Mouse (Mus musculus) c-Kit-positive CD71-positive TER-119-negative erythroid progenitor cells, embryonic 14.5 days (primary cell): ENCODE results near the gene Cct8.

Experiments used
- DNase-seq: peaks from one replicate; pipeline ENCODE4 v3.0.0-alpha.2; 2013; ENCODE audit warnings: low read depth

The Cct8 gene

GRCm38 (mm10) chr16:87445110-87445509 lies 50.6 kb downstream of the Cct8 start:
- no peak for DNase-seq

- no peak for DNase-seq
These were observed 51.6 kb downstream of the Cct8 start for GRCm38 (mm10) chr16:87444071-87444470.

GRCm38 (mm10) chr16:87443245-87443644 lies 52.4 kb downstream of the Cct8 start:
- DNase-seq = no peak

GRCm38 (mm10) chr16:87442291-87442690 lies 53.4 kb downstream of the Cct8 start:
- DNase-seq = no peak

GRCm38 (mm10) chr16:87441089-87441488 lies 54.6 kb downstream of the Cct8 start:
- DNase-seq = no peak

GRCm38 (mm10) chr16:87440184-87440686 lies 55.4 kb downstream of the Cct8 start, which contains the start of gene Rwdd2b:
Gene Rwdd2b, minus strand, starts transcription at chr16:87440573.
- DNase-seq = peak; percentile 94

GRCm38 (mm10) chr16:87438697-87439096 lies 57.0 kb downstream of the Cct8 start:
- DNase-seq = no peak

- no peak for DNase-seq
These were observed 58.6 kb downstream of the Cct8 start for GRCm38 (mm10) chr16:87437096-87437495.

- DNase-seq = no peak
These were observed 60.1 kb downstream of the Cct8 start for GRCm38 (mm10) chr16:87435411-87436205.

- no peak for DNase-seq
These were observed 60.7 kb downstream of the Cct8 start for GRCm38 (mm10) chr16:87434946-87435345.

GRCm38 (mm10) chr16:87434266-87434665 lies 61.4 kb downstream of the Cct8 start:
- no peak for DNase-seq
